Mouse (Mus musculus) hindbrain, embryonic 10.5 days (tissue): Measurements from ENCODE around the gene H2-DMa. TPM values are rescaled to one million over a fixed set of nuclear protein-coding genes. Genes with fewer than 3 reads are reported as not detected.

Source experiments
- DNase-seq: peaks from one replicate; pipeline ENCODE4 v3.0.0-alpha.2; 2017; ENCODE audit warnings: low spot score
- H3K27ac ChIP-seq: fragments of 300-500 bp; sonication (generic); 2 replicates; pipeline ENCODE4 v1.5.1; 2016; ENCODE audit warnings: mild to moderate bottlenecking, moderate library complexity
- H3K27me3 ChIP-seq: fragments of 300-500 bp; sonication (generic); 2 replicates; pipeline ENCODE4 v1.6.1; 2016; ENCODE audit warnings: mild to moderate bottlenecking; ENCODE audit not compliant: poor library complexity, insufficient read depth, severe bottlenecking
- H3K36me3 ChIP-seq: fragments of 300-500 bp; sonication (generic); 2 replicates; pipeline ENCODE4 v1.6.1; 2016; ENCODE audit warnings: mild to moderate bottlenecking, moderate library complexity
- H3K4me1 ChIP-seq: fragments of 300-500 bp; sonication (generic); replicated peaks from 2 replicates; pipeline ENCODE4 v1.6.1; 2016; ENCODE audit warnings: mild to moderate bottlenecking
- H3K4me3 ChIP-seq: fragments of 300-500 bp; sonication (generic); 2 replicates; pipeline ENCODE4 v1.5.1; 2016; ENCODE audit warnings: mild to moderate bottlenecking, moderate library complexity
- H3K9me3 ChIP-seq: fragments of 300-500 bp; sonication (generic); 2 replicates; pipeline ENCODE4 v1.6.1; 2016; ENCODE audit warnings: mild to moderate bottlenecking, moderate library complexity
- WGBS: fragments of 180-500 bp; shearing (Covaris S2); methylation state at CpG from one replicate; pipeline ENCODE4 v1.1.7; 2016; 5-methylcytosine and 5-hydroxymethylcytosine counted together
- polyA plus RNA-seq: library from polyadenylated mRNA; unstranded; fragments of >200 nt; fragmentation: Nextera tagmentation; extraction: Ambion mirVana; gene quantifications from 2 replicates; pipeline ENCODE4 v1.2.1, GENCODE M21; 2016

H2-DMa gene
- polyA plus RNA-seq, 1 experiment from 2014 or later = 7.7 TPM

GRCm38 (mm10) chr17:34107109-34107867 lies 12.1 kb upstream of the H2-DMa start:
- 88% methylated on average over 7 of the region's 7 CpGs for WGBS
- H3K36me3 ChIP-seq = peaks cover 35% of the 10 kb centered on the region
- no peak overlapping the region for H3K4me3 ChIP-seq
- no peaks in the 10 kb centered on the region for H3K4me1 ChIP-seq
- no peak for DNase-seq
- H3K27me3 ChIP-seq = no peaks in the 10 kb centered on the region
- H3K27ac ChIP-seq = no peak overlapping the region
- no peaks in the 10 kb centered on the region for H3K9me3 ChIP-seq

- no peak overlapping the region for H3K27ac ChIP-seq
- H3K4me1 ChIP-seq = no peaks in the 10 kb centered on the region
- 83% methylated on average over 6 of the region's 6 CpGs for WGBS
- DNase-seq = no peak
- H3K4me3 ChIP-seq = no peak overlapping the region
- no peaks in the 10 kb centered on the region for H3K9me3 ChIP-seq
- peaks cover 47% of the 10 kb centered on the region for H3K36me3 ChIP-seq
- H3K27me3 ChIP-seq = no peaks in the 10 kb centered on the region
Observed at GRCm38 (mm10) chr17:34108460-34108859, 10.9 kb upstream of the H2-DMa start.

- 83% methylated on average over 14 of the region's 14 CpGs for WGBS
- Histone ChIP-seq H3K36me3 (peaks cover 54% of the 10 kb centered on the region), H3K27ac (no peak overlapping the region), H3K4me3 (no peak overlapping the region), H3K9me3 (no peaks in the 10 kb centered on the region), H3K27me3 (no peaks in the 10 kb centered on the region), H3K4me1 (no peaks in the 10 kb centered on the region)
- DNase-seq = no peak
Observed at GRCm38 (mm10) chr17:34109038-34109805, 10.1 kb upstream of the H2-DMa start.

- Histone ChIP-seq H3K27ac (no peak overlapping the region), H3K36me3 (peaks cover 60% of the 10 kb centered on the region), H3K4me1 (no peaks in the 10 kb centered on the region), H3K27me3 (no peaks in the 10 kb centered on the region), H3K9me3 (no peaks in the 10 kb centered on the region), H3K4me3 (no peak overlapping the region)
- no peak for DNase-seq
- WGBS = 73% methylated on average over 3 of the region's 3 CpGs
Observed at GRCm38 (mm10) chr17:34109806-34110195, 9.5 kb upstream of the H2-DMa start.

- H3K27me3 ChIP-seq = no peaks in the 10 kb centered on the region
- peaks cover 5% of the 10 kb centered on the region; the same call in 1 of the 2 replicates for H3K4me1 ChIP-seq
- WGBS = 71% methylated on average over 8 of the region's 8 CpGs
- no peak for DNase-seq
- no peaks in the 10 kb centered on the region for H3K9me3 ChIP-seq
- no peak overlapping the region for H3K4me3 ChIP-seq
- H3K27ac ChIP-seq = no peak overlapping the region
- peaks cover 65% of the 10 kb centered on the region for H3K36me3 ChIP-seq
Observed at GRCm38 (mm10) chr17:34110309-34110708, 9.0 kb upstream of the H2-DMa start.

GRCm38 (mm10) chr17:34114114-34114513 lies 5.2 kb upstream of the H2-DMa start:
- no peaks in the 10 kb centered on the region for H3K27me3 ChIP-seq
- peaks cover 24% of the 10 kb centered on the region for H3K4me1 ChIP-seq
- H3K27ac ChIP-seq = no peak overlapping the region
- WGBS = 94% methylated on average over 7 of the region's 7 CpGs
- no peaks in the 10 kb centered on the region for H3K9me3 ChIP-seq
- no peak for DNase-seq
- H3K4me3 ChIP-seq = no peak overlapping the region
- H3K36me3 ChIP-seq = peaks cover 100% of the 10 kb centered on the region

- Histone ChIP-seq H3K36me3 (peaks cover 78% of the 10 kb centered on the region), H3K4me1 (peaks cover 24% of the 10 kb centered on the region), H3K27ac (peak overlapping the region; percentile 30; the same call in 1 of the 2 replicates), H3K27me3 (no peaks in the 10 kb centered on the region), H3K4me3 (peak overlapping the region; percentile 100), H3K9me3 (no peaks in the 10 kb centered on the region)
- WGBS = 52% methylated on average over 7 of the region's 7 CpGs
- DNase-seq = no peak
Observed at GRCm38 (mm10) chr17:34116736-34117370, 2.5 kb upstream of the H2-DMa start.

- DNase-seq = no peak
- Histone ChIP-seq H3K4me1 (peaks cover 24% of the 10 kb centered on the region), H3K36me3 (peaks cover 71% of the 10 kb centered on the region), H3K4me3 (peak overlapping the region; percentile 100), H3K9me3 (no peaks in the 10 kb centered on the region), H3K27me3 (no peaks in the 10 kb centered on the region), H3K27ac (peak overlapping the region; percentile 100)
- 2% methylated on average over 5 of the region's 5 CpGs for WGBS
Observed at GRCm38 (mm10) chr17:34117421-34118112, 1.8 kb upstream of the H2-DMa start.

- under 1% methylated on average over 67 of the region's 67 CpGs for WGBS
Observed at GRCm38 (mm10) chr17:34118113-34118872, 1.0 kb upstream of the H2-DMa start.

GRCm38 (mm10) chr17:34118873-34119248 lies 480 bp upstream of the H2-DMa start:
- peaks cover 33% of the 10 kb centered on the region for H3K4me1 ChIP-seq
- under 1% methylated on average over 38 of the region's 38 CpGs for WGBS
- H3K4me3 ChIP-seq = peak overlapping the region; percentile 100
- no peak for DNase-seq
- no peaks in the 10 kb centered on the region for H3K27me3 ChIP-seq
- H3K9me3 ChIP-seq = no peaks in the 10 kb centered on the region
- peak overlapping the region; percentile 100 for H3K27ac ChIP-seq
- H3K36me3 ChIP-seq = peaks cover 58% of the 10 kb centered on the region

More at GRCm38 (mm10) chr17:34118113-34118872, 1.0 kb upstream of the H2-DMa start:
- H3K27me3 ChIP-seq = no peaks in the 10 kb centered on the region
- H3K27ac ChIP-seq = peak overlapping the region; percentile 100
- H3K9me3 ChIP-seq = no peaks in the 10 kb centered on the region
- DNase-seq = peak; percentile 45
- peaks cover 63% of the 10 kb centered on the region for H3K36me3 ChIP-seq
- peaks cover 27% of the 10 kb centered on the region for H3K4me1 ChIP-seq
- peak overlapping the region; percentile 100 for H3K4me3 ChIP-seq

GRCm38 (mm10) chr17:34120180-34120723 lies 911 bp downstream of the H2-DMa start:
- H3K27ac ChIP-seq = peak overlapping the region; percentile 100
- peak overlapping the region; percentile 100 for H3K4me3 ChIP-seq
- no peaks in the 10 kb centered on the region for H3K9me3 ChIP-seq
- under 1% methylated on average over 42 of the region's 42 CpGs for WGBS
- peak; percentile 91 for DNase-seq
- H3K4me1 ChIP-seq = peaks cover 35% of the 10 kb centered on the region
- H3K27me3 ChIP-seq = no peaks in the 10 kb centered on the region
- H3K36me3 ChIP-seq = peaks cover 44% of the 10 kb centered on the region

GRCm38 (mm10) chr17:34120814-34121171 lies 1.5 kb downstream of the H2-DMa start:
- peak overlapping the region; percentile 100 for H3K4me3 ChIP-seq
- H3K27ac ChIP-seq = peak overlapping the region; percentile 100
- DNase-seq = no peak
- no peaks in the 10 kb centered on the region for H3K9me3 ChIP-seq
- WGBS = under 1% methylated on average over 31 of the region's 31 CpGs
- peaks cover 40% of the 10 kb centered on the region for H3K36me3 ChIP-seq
- peaks cover 30% of the 10 kb centered on the region for H3K4me1 ChIP-seq
- no peaks in the 10 kb centered on the region for H3K27me3 ChIP-seq
